Mouse (Mus musculus) lung, adult 2 months (tissue): Measurements from ENCODE around the gene Rho. TPM values are rescaled to one million over a fixed set of nuclear protein-coding genes. Genes with fewer than 3 reads are reported as not detected.

Experiments used
- DNase-seq: peaks from one replicate; pipeline ENCODE4 v3.0.0; 2022
- H3K4me1 ChIP-seq: fragments of 200-500 bp; 2 replicates; pipeline ENCODE4 v1.6.1; 2011; ENCODE audit warnings: low read length; ENCODE audit not compliant: control insufficient read depth, insufficient read depth
- H3K4me3 ChIP-seq: fragments of 200-500 bp; replicated peaks from 2 replicates; pipeline ENCODE3; 2011; ENCODE audit warnings: low read depth, mild to moderate bottlenecking, control low read depth, low read length; ENCODE audit errors: extremely low read depth
- CTCF ChIP-seq: fragments of 200-500 bp; IDR thresholded peaks from 2 replicates; pipeline ENCODE4 v1.5.1; 2011; ENCODE audit warnings: mild to moderate bottlenecking, low read length, control low read depth; ENCODE audit not compliant: insufficient read depth
- POLR2A ChIP-seq: fragments of 200-500 bp; IDR thresholded peaks from 2 replicates; pipeline ENCODE4 v1.6.1; 2011; ENCODE audit warnings: low read depth, mild to moderate bottlenecking, control low read depth, low read length, borderline replicate concordance; ENCODE audit errors: extremely low read depth
- WGBS: fragments of 180-500 bp; shearing (Covaris S2); methylation state at CpG from one replicate; pipeline ENCODE4 v1.1.7; 2018; 5-methylcytosine and 5-hydroxymethylcytosine counted together
- polyA plus RNA-seq: library from polyadenylated mRNA; depleted of rRNA; stranded (reverse); fragments of >200 nt; gene quantifications from 2 replicates; pipeline ENCODE4 v1.2.3, GENCODE M21; 2012

Rho gene
- polyA plus RNA-seq, 1 experiment = 1.0 TPM

DNA sequence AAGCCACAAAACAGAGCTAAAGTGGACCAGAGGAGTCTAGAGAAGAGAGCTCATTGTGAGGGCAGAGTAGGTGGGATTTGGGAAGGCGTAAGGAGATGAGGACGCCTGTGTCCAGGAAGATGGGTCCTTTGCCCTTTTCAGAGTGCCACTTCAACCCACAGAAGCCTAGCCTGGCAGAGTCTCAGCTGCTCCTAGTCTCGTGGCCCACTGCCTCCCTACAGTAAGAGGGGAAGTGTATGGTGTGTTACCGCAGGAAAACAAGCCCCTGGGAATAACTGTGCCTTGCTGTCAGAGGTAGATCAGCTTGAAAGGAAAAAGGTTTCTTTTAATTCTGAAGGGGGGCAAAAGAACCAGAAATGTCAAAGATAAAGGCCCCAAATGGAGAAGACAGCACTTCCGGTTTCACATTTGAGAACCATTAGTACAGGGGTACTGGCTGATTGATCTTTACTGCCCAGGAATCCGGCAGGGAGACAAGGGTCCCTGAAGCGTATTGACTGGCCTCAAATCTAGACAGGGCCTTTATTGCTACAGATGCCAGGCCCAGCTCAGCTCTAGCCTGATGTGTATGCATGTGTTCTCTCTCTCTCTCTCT lies 33.5 kb upstream of the Rho start:
- Histone ChIP-seq H3K4me1 (peaks cover 8% of the 10 kb centered on the region), H3K4me3 (no peak overlapping the region)
- TF ChIP-seq CTCF (no peak), POLR2A (no peak)
- 84% methylated on average over 7 of the region's 7 CpGs for WGBS
- no peak for DNase-seq

DNA sequence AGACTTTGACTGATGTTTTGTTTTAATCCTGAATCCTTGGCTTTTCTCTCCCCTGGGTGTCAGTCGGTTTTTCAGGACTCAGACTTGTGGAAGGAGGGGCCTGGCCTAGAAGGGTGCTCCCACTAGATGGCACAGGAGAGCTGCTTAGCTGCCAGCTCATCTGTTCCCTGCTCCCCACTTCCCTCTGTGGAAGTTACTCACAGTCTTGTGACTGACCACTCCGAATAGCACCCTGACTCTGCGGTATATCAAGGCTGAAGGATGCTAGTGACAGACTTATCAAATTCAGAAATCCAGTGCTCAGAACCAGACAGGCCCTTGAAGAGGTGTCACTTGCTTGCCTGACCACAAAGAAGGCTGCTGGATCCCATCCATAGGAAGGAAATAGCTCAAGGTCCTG lies 30.5 kb upstream of the Rho start:
- H3K4me1 ChIP-seq = peaks cover 21% of the 10 kb centered on the region
- WGBS = 1% methylated on average over 3 of the region's 3 CpGs
- H3K4me3 ChIP-seq = no peak overlapping the region
- peak; percentile 72 for DNase-seq
- peak; percentile 94 for TF ChIP-seq CTCF
- TF ChIP-seq POLR2A = no peak

DNA sequence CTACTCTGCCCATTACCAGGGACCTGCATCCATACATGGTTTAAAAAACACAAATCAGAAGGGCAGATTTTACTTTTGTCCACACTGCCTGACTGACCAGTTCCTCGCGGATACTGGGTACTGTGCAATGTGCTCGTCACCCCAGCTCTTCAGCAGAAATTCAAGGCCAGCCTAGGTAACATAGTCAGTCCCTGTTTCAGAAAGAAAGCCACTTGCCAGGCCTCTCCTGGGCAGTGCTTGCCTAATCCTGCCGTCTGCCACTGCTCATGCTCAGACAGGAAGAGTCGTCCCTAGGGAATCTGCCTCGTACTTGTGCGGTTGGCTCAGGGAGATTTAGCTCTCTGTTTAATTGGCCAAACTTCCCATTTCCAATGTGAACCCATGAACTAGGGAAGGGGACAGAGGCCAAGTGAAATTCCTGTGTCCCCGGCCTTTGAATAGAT lies 30.0 kb upstream of the Rho start:
- no peak for DNase-seq
- WGBS = 49% methylated on average over 8 of the region's 8 CpGs
- no peak for TF ChIP-seq CTCF
- TF ChIP-seq POLR2A = no peak

DNA sequence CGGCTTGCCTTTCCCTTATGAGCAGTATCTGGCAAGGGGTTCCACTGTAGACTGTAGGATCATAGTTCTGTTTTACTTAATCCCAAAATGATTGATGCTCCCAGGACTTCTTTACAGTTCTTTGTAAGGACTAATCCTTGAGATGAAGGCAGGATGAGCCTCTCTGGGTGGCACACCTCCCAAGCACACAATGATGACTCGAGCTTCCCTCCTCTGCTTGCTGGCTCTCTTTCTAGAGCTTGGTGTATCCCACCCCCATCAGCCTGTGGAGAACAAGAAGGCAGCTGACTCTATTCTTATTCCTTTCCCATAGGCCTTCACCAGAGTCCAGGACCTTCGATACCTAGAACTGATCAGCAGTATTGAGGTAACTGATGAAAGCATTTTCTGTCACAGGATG lies 29.0 kb upstream of the Rho start:
- H3K4me3 ChIP-seq = no peak overlapping the region
- no peak for TF ChIP-seq POLR2A
- TF ChIP-seq CTCF = no peak
- no peak for DNase-seq
- 76% methylated on average over 3 of the region's 3 CpGs for WGBS
- peaks cover 21% of the 10 kb centered on the region for H3K4me1 ChIP-seq

More for the DNA sequence above, 30.0 kb upstream of the Rho start:
- Histone ChIP-seq H3K4me3 (no peak overlapping the region), H3K4me1 (peaks cover 21% of the 10 kb centered on the region)

DNA sequence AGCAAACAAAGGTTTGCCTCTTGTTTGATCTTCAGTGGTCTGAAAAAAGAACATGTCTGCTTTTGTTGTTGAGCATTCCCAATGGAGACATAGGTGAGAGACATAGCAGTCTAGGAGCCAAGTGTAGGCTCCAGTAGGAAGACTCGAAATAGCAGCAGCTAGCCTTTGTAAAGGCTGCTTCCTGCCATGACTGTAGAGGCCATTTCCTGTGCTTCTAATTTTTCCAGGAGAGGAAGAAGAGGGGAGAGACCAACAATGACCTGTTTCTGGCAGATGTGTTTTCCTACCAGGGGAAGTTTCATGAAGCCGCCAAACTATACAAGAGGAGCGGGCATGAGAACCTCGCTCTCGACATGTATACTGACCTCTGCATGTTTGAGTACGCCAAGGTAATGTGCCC lies 26.0 kb upstream of the Rho start:
- WGBS = 51% methylated on average over 6 of the region's 6 CpGs
- TF ChIP-seq CTCF (no peak), POLR2A (no peak)
- Histone ChIP-seq H3K4me1 (peaks cover 32% of the 10 kb centered on the region), H3K4me3 (no peak overlapping the region)
- no peak for DNase-seq

DNA sequence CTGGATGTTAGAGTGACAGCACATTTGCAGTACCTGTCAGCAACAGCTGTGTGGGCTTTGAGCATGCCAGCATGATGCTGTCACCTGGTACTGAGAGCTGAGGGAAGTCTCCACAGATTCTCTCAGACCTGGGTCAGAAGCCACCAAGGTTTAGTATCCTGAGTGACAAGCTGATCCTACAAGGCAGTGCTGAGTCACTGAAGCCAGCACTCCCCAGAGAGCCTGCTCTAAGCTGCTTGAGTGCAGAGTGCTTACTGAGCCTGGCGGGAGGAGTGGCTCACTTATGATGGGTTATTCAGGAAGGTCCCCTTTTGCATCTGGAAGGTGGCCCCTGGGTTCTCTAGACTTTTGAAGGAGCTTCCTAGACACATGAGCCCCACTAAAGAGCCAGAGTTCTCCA lies 25.1 kb upstream of the Rho start:
- H3K4me3 ChIP-seq = no peak overlapping the region
- TF ChIP-seq POLR2A = no peak
- no peak for TF ChIP-seq CTCF
- WGBS = 50% methylated on average over 1 of the region's 1 CpGs
- no peak for DNase-seq
- peaks cover 36% of the 10 kb centered on the region for H3K4me1 ChIP-seq

DNA sequence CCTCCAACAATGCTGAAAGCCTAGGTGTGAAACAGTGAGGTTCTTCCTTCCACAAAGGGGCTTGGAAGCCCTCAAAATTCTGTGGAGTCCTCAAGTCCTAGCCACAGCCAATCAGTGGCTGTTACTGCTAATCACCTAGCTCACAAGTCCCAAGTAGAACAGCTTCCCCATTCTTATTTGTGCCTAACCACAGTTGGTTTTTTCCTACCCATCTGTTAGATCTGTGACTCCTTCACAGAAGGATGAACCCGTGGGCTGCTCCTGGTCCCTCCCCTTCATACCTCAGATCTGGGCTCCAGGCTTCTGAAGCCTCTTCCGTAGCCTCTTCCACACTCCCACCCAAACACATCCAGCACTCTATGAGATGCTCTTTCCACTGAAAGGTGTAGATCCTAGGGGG lies 24.7 kb upstream of the Rho start:
- TF ChIP-seq POLR2A (no peak), CTCF (no peak)
- no peak for DNase-seq
- 77% methylated on average over 2 of the region's 2 CpGs for WGBS
- H3K4me3 ChIP-seq = no peak overlapping the region
- peaks cover 37% of the 10 kb centered on the region for H3K4me1 ChIP-seq

DNA sequence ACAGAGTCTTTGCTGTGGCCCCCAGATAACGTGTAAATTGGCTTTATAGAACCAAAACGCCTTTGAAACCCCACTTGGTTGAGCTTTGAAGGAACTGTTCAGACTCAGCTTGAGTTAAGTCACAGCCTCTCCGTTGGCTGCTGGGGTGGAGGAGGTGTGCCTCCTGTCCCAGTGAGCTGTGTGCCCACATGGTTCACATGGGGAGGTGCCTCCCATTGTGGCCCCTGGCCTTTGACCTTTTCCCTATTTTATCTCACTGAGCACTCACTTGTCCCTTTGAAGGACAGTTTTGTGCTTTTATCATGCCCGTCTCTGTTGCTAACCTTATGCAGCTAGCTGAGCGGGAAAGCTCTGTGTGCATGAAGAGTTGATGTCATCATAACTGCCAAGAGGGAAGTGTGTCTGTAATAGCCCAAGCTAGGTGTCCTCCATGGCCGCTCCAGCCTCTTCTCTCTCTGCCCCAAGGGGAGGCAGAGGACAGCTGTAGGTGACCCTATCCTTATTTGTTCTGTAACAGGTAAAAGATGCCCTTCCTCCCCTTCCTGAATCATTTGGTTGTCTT lies 23.0 kb upstream of the Rho start:
- Histone ChIP-seq H3K4me3 (no peak overlapping the region), H3K4me1 (peaks cover 35% of the 10 kb centered on the region)
- no peak for TF ChIP-seq CTCF
- TF ChIP-seq POLR2A = no peak
- WGBS = 55% methylated on average over 6 of the region's 6 CpGs
- no peak for DNase-seq

DNA sequence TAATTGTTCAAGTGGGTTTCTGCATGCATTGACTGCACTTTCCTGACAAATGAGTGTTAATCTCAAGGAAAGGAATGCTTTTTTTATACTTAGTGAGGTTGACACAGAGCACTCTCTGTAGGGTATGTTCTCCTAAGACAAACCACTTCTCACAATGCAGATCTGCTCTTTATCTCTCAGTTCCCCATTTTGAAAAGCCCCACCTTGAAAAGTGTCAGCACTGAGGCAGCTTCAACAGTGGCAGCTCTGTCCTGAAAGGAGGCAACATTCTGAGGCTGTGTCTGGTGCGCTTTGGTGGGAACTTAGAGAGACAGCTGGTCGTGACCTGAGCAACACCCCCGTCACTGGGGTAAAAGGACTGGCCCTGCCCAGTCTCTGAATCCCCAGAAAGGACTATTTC lies 22.5 kb upstream of the Rho start:
- WGBS = 88% methylated on average over 3 of the region's 3 CpGs
- DNase-seq = no peak
- Histone ChIP-seq H3K4me3 (no peak overlapping the region), H3K4me1 (peaks cover 35% of the 10 kb centered on the region)
- no peak for TF ChIP-seq POLR2A
- TF ChIP-seq CTCF = no peak

DNA sequence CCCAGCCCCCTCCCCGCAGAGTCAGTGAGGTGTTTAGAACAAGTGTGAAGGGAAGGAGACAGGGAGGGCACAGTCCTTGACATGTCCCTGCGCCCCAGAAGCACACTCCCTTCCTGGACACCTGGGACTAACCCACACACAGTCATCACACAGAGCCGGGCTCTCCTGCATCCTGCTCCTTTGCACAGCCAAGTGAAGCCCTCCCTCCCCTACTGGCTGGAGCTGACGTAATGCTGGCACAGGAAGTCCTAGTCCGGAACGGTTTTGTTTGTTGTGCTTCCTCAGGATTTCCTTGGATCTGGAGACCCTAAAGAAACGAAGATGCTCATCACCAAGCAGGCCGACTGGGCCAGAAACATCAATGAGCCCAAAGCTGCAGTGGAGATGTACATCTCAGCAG lies 21.6 kb upstream of the Rho start:
- 37% methylated on average over 8 of the region's 8 CpGs for WGBS
- Histone ChIP-seq H3K4me3 (no peak overlapping the region), H3K4me1 (peaks cover 30% of the 10 kb centered on the region)
- peak; percentile 17; the same call in 1 of the 2 replicates for TF ChIP-seq POLR2A
- no peak for TF ChIP-seq CTCF
- DNase-seq = peak; percentile 45

DNA sequence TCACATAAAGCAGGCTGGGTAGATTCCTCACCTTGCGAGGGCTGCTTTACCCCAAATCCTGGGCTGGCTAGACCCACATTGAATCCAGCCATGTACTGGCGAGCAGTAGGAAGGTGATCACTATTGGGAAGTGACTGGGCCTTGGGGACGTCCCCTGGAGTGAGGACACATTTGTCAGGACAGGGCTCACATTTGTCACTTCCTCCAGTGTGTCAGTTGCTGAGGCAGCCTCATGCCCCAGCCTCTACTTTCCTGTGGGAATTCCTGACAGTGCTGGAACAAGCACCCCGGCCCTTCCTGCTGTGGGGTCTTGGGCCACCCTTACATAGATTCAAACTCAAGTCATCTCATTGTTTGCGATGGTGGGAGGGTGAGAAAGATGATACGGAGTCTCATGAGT lies 19.8 kb upstream of the Rho start:
- WGBS = 72% methylated on average over 6 of the region's 6 CpGs
- Histone ChIP-seq H3K4me1 (peaks cover 29% of the 10 kb centered on the region), H3K4me3 (no peak overlapping the region)
- TF ChIP-seq CTCF (no peak), POLR2A (no peak)
- DNase-seq = no peak
